Mouse (Mus musculus) cortical plate, adult 2 months (tissue): ENCODE measurements around the gene Cdk20. TPM values are rescaled to one million over a fixed set of nuclear protein-coding genes. Genes with fewer than 3 reads are reported as not detected.
"Not testable (repeated sequence)": the region's sequence is repeated elsewhere in the genome, so short reads cannot be mapped to it uniquely, and the experiment has no call there.

Source experiments
- H3K27ac ChIP-seq: fragments of 200-500 bp; 2 replicates; pipeline ENCODE4 v1.5.1; 2012; ENCODE audit warnings: low read length, control low read depth, inconsistent platforms; ENCODE audit not compliant: insufficient read depth
- H3K4me1 ChIP-seq: fragments of 200-500 bp; 2 replicates; pipeline ENCODE4 v1.6.1; 2011; ENCODE audit warnings: low read length; ENCODE audit not compliant: control insufficient read depth, insufficient read depth
- H3K4me3 ChIP-seq: fragments of 200-500 bp; 2 replicates; pipeline ENCODE4 v1.5.1; 2011; ENCODE audit warnings: mild to moderate bottlenecking, low read length, control low read depth; ENCODE audit not compliant: insufficient read depth
- CTCF ChIP-seq: fragments of 200-500 bp; IDR thresholded peaks from 2 replicates; pipeline ENCODE4 v1.5.1; 2011; ENCODE audit warnings: mild to moderate bottlenecking, control low read depth, low read length; ENCODE audit not compliant: insufficient read depth; ENCODE audit errors: extremely low read depth
- POLR2A ChIP-seq: fragments of 200-500 bp; IDR thresholded peaks from 2 replicates; pipeline ENCODE4 v1.6.1; 2011; ENCODE audit warnings: mild to moderate bottlenecking, low read length, control low read depth; ENCODE audit not compliant: insufficient read depth; ENCODE audit errors: extremely low read depth
- polyA plus RNA-seq: library from polyadenylated mRNA; depleted of rRNA; stranded (reverse); fragments of >200 nt; gene quantifications from 2 replicates; pipeline ENCODE4 v1.2.3, GENCODE M21; 2012

Gene Cdk20
- polyA plus RNA-seq, 1 experiment, result 13.1 TPM

GRCm38 (mm10) chr13:64443263-64443894 lies 11.3 kb downstream of the Cdk20 start:
- Histone ChIP-seq H3K27ac (no peak overlapping the region), H3K4me1 (no peaks in the 10 kb centered on the region), H3K4me3 (no peak overlapping the region)
- TF ChIP-seq CTCF, result peak; percentile 62
- no peak for TF ChIP-seq POLR2A

- H3K4me3 ChIP-seq, result no peak overlapping the region
- no peak overlapping the region for H3K27ac ChIP-seq
- TF ChIP-seq CTCF (no peak), POLR2A (no peak)
- no peaks in the 10 kb centered on the region for H3K4me1 ChIP-seq
These were observed 13.3 kb downstream of the Cdk20 start for GRCm38 (mm10) chr13:64445254-64445920.

GRCm38 (mm10) chr13:64447947-64448346 lies 15.8 kb downstream of the Cdk20 start:
- TF ChIP-seq CTCF (peak; percentile 63), POLR2A (no peak)
- no peaks in the 10 kb centered on the region for H3K4me1 ChIP-seq
- H3K4me3 ChIP-seq, result no peak overlapping the region
- H3K27ac ChIP-seq, result no peak overlapping the region

- TF ChIP-seq CTCF, result no peak
- TF ChIP-seq POLR2A, result no peak
- no peaks in the 10 kb centered on the region for H3K4me1 ChIP-seq
- no peak overlapping the region for H3K27ac ChIP-seq
- no peak overlapping the region for H3K4me3 ChIP-seq
These were observed 16.6 kb downstream of the Cdk20 start for GRCm38 (mm10) chr13:64448729-64449128.

- H3K4me3 ChIP-seq, result no peak overlapping the region
- TF ChIP-seq POLR2A (no peak), CTCF (no peak)
- H3K4me1 ChIP-seq, result no peaks in the 10 kb centered on the region
- H3K27ac ChIP-seq, result no peak overlapping the region
These were observed 18.1 kb downstream of the Cdk20 start for GRCm38 (mm10) chr13:64450001-64450794.

GRCm38 (mm10) chr13:64457225-64457978 lies 25.3 kb downstream of the Cdk20 start:
- not testable (repeated sequence) for H3K27ac ChIP-seq, H3K4me1 ChIP-seq, H3K4me3 ChIP-seq

- TF ChIP-seq POLR2A, result no peak
- TF ChIP-seq CTCF, result no peak
- Histone ChIP-seq H3K4me3 (no peak overlapping the region), H3K27ac (no peak overlapping the region), H3K4me1 (no peaks in the 10 kb centered on the region)
These were observed 26.1 kb downstream of the Cdk20 start for GRCm38 (mm10) chr13:64458181-64458580.

- TF ChIP-seq CTCF (no peak), POLR2A (no peak)
- no peak overlapping the region for H3K4me3 ChIP-seq
- no peaks in the 10 kb centered on the region for H3K4me1 ChIP-seq
- H3K27ac ChIP-seq, result no peak overlapping the region
These were observed 30.5 kb downstream of the Cdk20 start for GRCm38 (mm10) chr13:64462581-64462980.

- Histone ChIP-seq H3K4me3 (no peak overlapping the region), H3K27ac (no peak overlapping the region), H3K4me1 (no peaks in the 10 kb centered on the region)
- TF ChIP-seq CTCF (no peak), POLR2A (no peak)
These were observed 33.1 kb downstream of the Cdk20 start for GRCm38 (mm10) chr13:64465166-64465565.
